In genomic region chrX:20364391-20365365, GRCm38 (mm10) we compare ENCODE assay signal across 8 mouse cellular contexts. TPM values are rescaled to one million over a fixed set of nuclear protein-coding genes. Genes with fewer than 3 reads are reported as not detected.
DNase-seq lines count a peak whose midpoint lies in the region; ATAC-seq lines count a peak whose summit lies in the region.

TSS of gene Rp2 (plus strand) at chrX:20364481.

- H3K9ac ChIP-seq in embryonic facial prominence, embryonic 13.5 days = peak within 1 kb of the TSS; percentile 78
- H3K9ac ChIP-seq in limb, embryonic 13.5 days = peak within 1 kb of the TSS; percentile 75
- peak within 1 kb of the TSS; percentile 65 for H3K9ac ChIP-seq in midbrain, embryonic 16.5 days (ENCODE audit: low read depth, low read length)

- H3K36me3 ChIP-seq in embryonic facial prominence, embryonic 13.5 days = no peaks in the 10 kb centered on the region
- no peaks in the 10 kb centered on the region for H3K36me3 ChIP-seq in limb, embryonic 13.5 days
- no peaks in the 10 kb centered on the region for H3K36me3 ChIP-seq in midbrain, embryonic 16.5 days (ENCODE audit: control insufficient read depth, insufficient read depth, low read length)

- DNase-seq in 3134 (ENCODE audit: extremely low read depth, insufficient read length, low spot score) = peak; percentile 84
- peak; percentile 83 to 85 for DNase-seq in adrenal gland, postnatal 36 days
- DNase-seq in heart, adult 18-20 months = peak; percentile 79 to 90
- peak; percentile 83 to 87 for DNase-seq in kidney, adult 8-10 months
- peak; percentile 70 to 84 for DNase-seq in spleen, postnatal 10 days (ENCODE audit: low spot score in 2 of 2)

- H3K9me3 ChIP-seq in embryonic facial prominence, embryonic 13.5 days = no peaks in the 10 kb centered on the region
- H3K9me3 ChIP-seq in limb, embryonic 13.5 days = no peaks in the 10 kb centered on the region
- no peaks in the 10 kb centered on the region for H3K9me3 ChIP-seq in midbrain, embryonic 16.5 days (replicated peaks; ENCODE audit: control insufficient read depth, low read length, poor library complexity, severe bottlenecking)

- H3K4me1 ChIP-seq in embryonic facial prominence, embryonic 13.5 days = no peaks in the 10 kb centered on the region
- peaks cover 5% of the 10 kb centered on the region; the same call in 1 of the 2 replicates for H3K4me1 ChIP-seq in limb, embryonic 13.5 days
- peaks cover 5% of the 10 kb centered on the region; the same call in 1 of the 2 replicates for H3K4me1 ChIP-seq in midbrain, embryonic 16.5 days (ENCODE audit: control insufficient read depth, insufficient read depth, low read length)

- peak within 1 kb of the TSS; percentile 51 for H3K27ac ChIP-seq in embryonic facial prominence, embryonic 13.5 days
- peak within 1 kb of the TSS; percentile 39; the same call in 1 of the 2 replicates for H3K27ac ChIP-seq in limb, embryonic 13.5 days
- peak within 1 kb of the TSS; percentile 43 for H3K27ac ChIP-seq in midbrain, embryonic 16.5 days (ENCODE audit: low read length)

- peak within 1 kb of the TSS; percentile 60 for H3K4me2 ChIP-seq in embryonic facial prominence, embryonic 13.5 days
- H3K4me2 ChIP-seq in limb, embryonic 13.5 days (replicated peaks) = peak within 1 kb of the TSS; percentile 62
- H3K4me2 ChIP-seq in midbrain, embryonic 16.5 days (ENCODE audit: low read length) = peak within 1 kb of the TSS; percentile 59

- no peaks in the 10 kb centered on the region for H3K27me3 ChIP-seq in embryonic facial prominence, embryonic 13.5 days
- H3K27me3 ChIP-seq in limb, embryonic 13.5 days = no peaks in the 10 kb centered on the region
- no peaks in the 10 kb centered on the region for H3K27me3 ChIP-seq in midbrain, embryonic 16.5 days (ENCODE audit: control insufficient read depth, insufficient read depth, low read depth, low read length)

- peak; percentile 99 for ATAC-seq in embryonic facial prominence, embryonic 13.5 days (ENCODE audit: insufficient number of reproducible peaks, insufficient read depth, low FRiP score, low TSS enrichment, low read depth)
- ATAC-seq in limb, embryonic 13.5 days (ENCODE audit: low FRiP score, low read depth) = peak; percentile 100
- ATAC-seq in midbrain, embryonic 16.5 days = peak; percentile 100

- 22% methylated on average over 35 of the region's 35 CpGs for WGBS in embryonic facial prominence, embryonic 13.5 days
- 14% methylated on average over 35 of the region's 35 CpGs for WGBS in limb, embryonic 13.5 days
- 14% methylated on average over 30 of the region's 35 CpGs for WGBS in midbrain, embryonic 16.5 days

- H3K4me3 ChIP-seq in embryonic facial prominence, embryonic 13.5 days = peak within 1 kb of the TSS; percentile 60
- peak within 1 kb of the TSS; percentile 61 for H3K4me3 ChIP-seq in limb, embryonic 13.5 days
- peak within 1 kb of the TSS; percentile 54 for H3K4me3 ChIP-seq in midbrain, embryonic 16.5 days (ENCODE audit: low read depth, low read length)

RNA-seq across cellular contexts. Expression of gene Rp2, which starts in this region (rescaled TPM):
- total RNA-seq in adrenal gland, postnatal 36 days (2021) = 10 to 100 TPM; 14.8 to 18.3 TPM
- 20.7 and 22.8 TPM in 2 replicates for polyA plus RNA-seq in embryonic facial prominence, embryonic 13.5 days (2015; fragmentation: Nextera tagmentation; extraction: Ambion mirVana)
- total RNA-seq in heart, adult 18-20 months (2021) = 10 to 100 TPM; 10.4 TPM
- polyA plus RNA-seq in limb, embryonic 13.5 days (2015; fragmentation: Nextera tagmentation; extraction: Ambion mirVana) = 19.0 and 19.5 TPM in 2 replicates
- 14.9 and 15.6 TPM in 2 replicates for polyA plus RNA-seq in midbrain, embryonic 16.5 days (2015; fragmentation: Nextera tagmentation; extraction: Ambion mirVana)

Comparison
In these comparisons a context has a peak if more than half of its experiments do, and no peak if none do; other contexts are left out.
1. Peak in every context shown above with its lines: DNase-seq, ATAC-seq, H3K4me3 ChIP-seq and H3K27ac ChIP-seq.